ENCODE assay signal across 27 mouse cellular contexts in the genomic region with DNA sequence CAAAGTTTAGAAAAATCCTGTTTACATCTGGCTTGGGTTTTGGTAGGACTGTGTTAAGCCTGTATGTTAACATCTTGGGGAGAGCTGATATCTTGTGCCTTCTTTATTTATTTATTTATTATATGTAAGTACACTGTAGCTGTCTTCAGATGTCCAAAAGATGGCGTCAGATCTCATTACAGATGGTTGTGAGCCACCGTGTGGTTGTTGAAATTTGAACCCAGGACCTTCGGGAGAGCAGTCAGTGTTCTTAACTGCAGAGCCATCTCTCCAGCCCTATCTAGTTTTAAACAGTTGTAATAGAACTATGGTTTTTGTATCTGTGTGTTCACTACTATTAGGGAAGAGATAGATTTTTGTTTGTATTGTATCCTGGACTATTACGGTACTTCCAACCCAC. TPM values are rescaled to one million over a fixed set of nuclear protein-coding genes. Genes with fewer than 3 reads are reported as not detected.
"Had no signal": no experiment of that assay in that cellular context is flagged by ENCODE, and none has a peak within 500 bp of the region (broad histone marks: within the 10 kb centered on the region; RNA-seq: fewer than 3 reads in every experiment).

No protein-coding gene starts in this region.

- H3K4me3 ChIP-seq: embryonic facial prominence, embryonic 10.5 days; embryonic facial prominence, embryonic 12.5 days; embryonic facial prominence, embryonic 13.5 days; embryonic facial prominence, embryonic 15.5 days; erythroblast, embryonic 14.5 days; forebrain, embryonic 10.5 days; forebrain, embryonic 12.5 days; forebrain, embryonic 13.5 days; forebrain, embryonic 15.5 days; heart, adult 2 months; heart, embryonic 10.5 days had no signal

- DNase-seq: cerebellum, adult 2 months; cerebellum, adult 8-10 months; cerebellum, adult 9-10 months; cerebellum, adult 9-11 months; cerebellum, postnatal 10 days; cerebellum, postnatal 14 days; cerebellum, postnatal 25 days; cerebellum, postnatal 36 days; embryo, embryonic 11 days; forebrain, postnatal 0 days; gastrocnemius, postnatal 10 days; gastrocnemius, postnatal 25 days; gastrocnemius, postnatal 36 days; heart, adult 11 months; heart, adult 18-20 months; heart, adult 2 months had no signal

- H3K27ac ChIP-seq: embryonic facial prominence, embryonic 10.5 days; embryonic facial prominence, embryonic 15.5 days; forebrain, embryonic 10.5 days; heart, adult 2 months; heart, embryonic 10.5 days had no signal

RNA-seq across cellular contexts. Expression of gene Gm42417, which starts 10.0 kb away (rescaled TPM):
- total RNA-seq: common myeloid progenitor, adult 5-6 weeks had no signal
